Mouse (Mus musculus) E14TG2a.4 (cell line): ENCODE results near the gene Ascc2.
A peak's percentile ranks its signal among the peaks of the same experiment; 100 is the strongest.

ENCODE experiments used
- CTCF ChIP-seq: conservative IDR thresholded peaks from 2 replicates; pipeline ENCODE4 v1.5.1; 2014; ENCODE audit warnings: low read length
- NANOG ChIP-seq: IDR thresholded peaks from 2 replicates; pipeline ENCODE4 v1.6.1; 2014; ENCODE audit warnings: borderline replicate concordance, low read length, mixed read lengths
- POU5F1 ChIP-seq: IDR thresholded peaks from 2 replicates; pipeline ENCODE4 v1.6.1; 2014; ENCODE audit warnings: low read length, borderline replicate concordance

DNA sequence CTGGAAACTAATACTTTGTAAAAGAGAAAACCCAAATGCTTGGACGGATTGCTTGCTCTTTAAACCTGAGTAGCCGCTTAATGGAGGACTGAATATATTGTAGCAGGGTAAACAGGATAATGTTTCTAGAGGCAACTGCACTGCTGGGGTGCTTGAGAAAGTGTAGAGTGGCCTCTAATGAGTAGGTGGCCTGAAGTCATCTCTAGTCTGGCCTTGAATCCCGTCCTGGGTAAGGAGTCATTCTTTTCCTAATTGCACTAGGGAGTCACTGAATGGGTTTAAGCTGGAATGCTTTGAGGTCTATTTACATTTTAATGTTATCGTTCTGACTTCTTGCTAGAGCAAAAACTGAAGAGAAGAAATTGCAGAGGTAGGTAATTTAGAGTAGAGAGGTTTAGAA is 67.6 kb downstream of the Ascc2 start:
- no peak for TF ChIP-seq CTCF
- TF ChIP-seq POU5F1 = no peak
- TF ChIP-seq NANOG = peak; percentile 74; the same call in 1 of the 2 replicates
